Mouse (Mus musculus): ENCODE data around the gene Plod3. TPM values are rescaled to one million over a fixed set of nuclear protein-coding genes. Genes with fewer than 3 reads are reported as not detected.

Plod3 gene
- polyA plus RNA-seq, 1 experiment from 2014 or later, result 39.0 TPM

DNA sequence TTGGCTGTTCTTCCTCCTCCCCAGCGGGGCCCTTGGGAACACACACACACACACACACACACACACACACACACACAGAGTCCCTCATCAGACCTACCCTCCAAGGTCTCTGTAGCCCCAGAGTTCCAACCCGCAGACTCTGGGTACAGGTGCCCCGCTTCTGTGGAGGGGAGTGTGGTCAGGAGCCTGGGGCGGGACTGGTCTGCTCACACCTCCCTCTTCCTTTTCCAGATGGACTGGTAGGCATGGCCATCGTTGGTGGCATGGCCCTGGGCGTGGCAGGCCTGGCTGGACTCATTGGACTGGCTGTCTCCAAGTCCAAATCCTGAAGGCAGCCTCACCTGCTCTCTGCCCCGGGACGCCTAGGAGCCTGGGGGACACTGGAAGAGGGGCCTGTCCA is 21.1 kb upstream of the Plod3 start:
- Histone ChIP-seq H3K36me3 (peaks cover 37% of the 10 kb centered on the region), H3K9me3 (replicated peaks) (no peaks in the 10 kb centered on the region), H3K9ac (replicated peaks) (no peak overlapping the region), H3K27ac (replicated peaks) (no peak overlapping the region), H3K4me2 (no peak overlapping the region), H3K4me1 (peaks cover 29% of the 10 kb centered on the region), H3K27me3 (replicated peaks) (no peaks in the 10 kb centered on the region), H3K4me3 (replicated peaks) (no peak overlapping the region)
- 91% methylated on average over 8 of the region's 8 CpGs for WGBS
- ATAC-seq (ENCODE audit: low FRiP score), result no peak

GRCm38 (mm10) chr5:136966331-136966730 is 20.5 kb upstream of the Plod3 start, which contains the start of gene Cldn15:
Gene Cldn15, plus strand, starts transcription at chr5:136966616.
- 37% methylated on average over 6 of the region's 6 CpGs for WGBS
- H3K4me3 ChIP-seq (replicated peaks), result no peak within 1 kb of the TSS
- no peak within 1 kb of the TSS; the same call in 1 of the 2 replicates for H3K27ac ChIP-seq (replicated peaks)
- H3K9ac ChIP-seq (replicated peaks), result no peak within 1 kb of the TSS
- H3K4me2 ChIP-seq, result no peak within 1 kb of the TSS
- H3K36me3 ChIP-seq, result peaks cover 37% of the 10 kb centered on the region
- no peak for ATAC-seq (ENCODE audit: low FRiP score)
- peaks cover 23% of the 10 kb centered on the region for H3K4me1 ChIP-seq
- H3K9me3 ChIP-seq (replicated peaks), result no peaks in the 10 kb centered on the region
- H3K27me3 ChIP-seq (replicated peaks), result no peaks in the 10 kb centered on the region

GRCm38 (mm10) chr5:136966861-136967455 is 19.9 kb upstream of the Plod3 start:
- H3K4me1 ChIP-seq, result peaks cover 18% of the 10 kb centered on the region

GRCm38 (mm10) chr5:136967592-136967991 is 19.2 kb upstream of the Plod3 start:
- H3K27ac ChIP-seq (replicated peaks), result no peak overlapping the region
- peaks cover 37% of the 10 kb centered on the region for H3K36me3 ChIP-seq
- no peaks in the 10 kb centered on the region for H3K9me3 ChIP-seq (replicated peaks)
- 81% methylated on average over 10 of the region's 10 CpGs for WGBS
- ATAC-seq (ENCODE audit: low FRiP score), result no peak
- no peak overlapping the region for H3K4me2 ChIP-seq
- H3K9ac ChIP-seq (replicated peaks), result no peak overlapping the region
- peaks cover 17% of the 10 kb centered on the region for H3K4me1 ChIP-seq
- H3K4me3 ChIP-seq (replicated peaks), result no peak overlapping the region
- H3K27me3 ChIP-seq (replicated peaks), result no peaks in the 10 kb centered on the region

More at GRCm38 (mm10) chr5:136966861-136967455, 19.9 kb upstream of the Plod3 start:
- no peak for ATAC-seq (ENCODE audit: low FRiP score)
- H3K9ac ChIP-seq (replicated peaks), result no peak overlapping the region
- H3K27ac ChIP-seq (replicated peaks), result no peak overlapping the region
- H3K4me3 ChIP-seq (replicated peaks), result no peak overlapping the region
- WGBS, result 85% methylated on average over 4 of the region's 4 CpGs
- H3K36me3 ChIP-seq, result peaks cover 37% of the 10 kb centered on the region
- H3K9me3 ChIP-seq (replicated peaks), result no peaks in the 10 kb centered on the region
- H3K4me2 ChIP-seq, result no peak overlapping the region
- no peaks in the 10 kb centered on the region for H3K27me3 ChIP-seq (replicated peaks)

DNA sequence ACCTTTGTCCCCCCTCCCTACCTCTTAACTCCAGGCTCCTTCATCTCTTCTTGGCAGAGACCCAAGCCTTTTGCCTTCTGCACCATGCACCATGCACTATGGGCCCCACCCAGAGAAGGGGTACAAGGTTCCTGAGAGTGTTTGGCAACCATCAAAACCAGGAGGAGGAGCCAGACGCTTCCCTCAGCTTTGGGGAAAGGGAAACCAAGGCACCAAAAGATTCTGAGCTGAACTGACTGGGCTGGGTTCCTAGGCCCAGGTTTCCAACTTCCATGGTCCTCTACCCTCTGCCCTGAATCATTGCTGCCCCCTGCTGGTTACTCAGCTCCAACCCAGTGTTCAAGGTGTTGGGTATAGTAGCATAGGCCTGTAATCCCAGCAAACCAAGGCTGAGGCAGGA is 16.1 kb upstream of the Plod3 start:
- H3K27ac ChIP-seq (replicated peaks), result no peak overlapping the region
- H3K4me3 ChIP-seq (replicated peaks), result no peak overlapping the region
- no peaks in the 10 kb centered on the region for H3K9me3 ChIP-seq (replicated peaks)
- 0 out of 2 replicates have a peak, but pooled peaks cover 4% of the 10 kb centered on the region for H3K4me1 ChIP-seq
- peaks cover 9% of the 10 kb centered on the region for H3K36me3 ChIP-seq
- WGBS, result 75% methylated on average over 1 of the region's 1 CpGs
- no peak overlapping the region for H3K4me2 ChIP-seq
- ATAC-seq (ENCODE audit: low FRiP score), result no peak
- no peaks in the 10 kb centered on the region for H3K27me3 ChIP-seq (replicated peaks)
- H3K9ac ChIP-seq (replicated peaks), result no peak overlapping the region

DNA sequence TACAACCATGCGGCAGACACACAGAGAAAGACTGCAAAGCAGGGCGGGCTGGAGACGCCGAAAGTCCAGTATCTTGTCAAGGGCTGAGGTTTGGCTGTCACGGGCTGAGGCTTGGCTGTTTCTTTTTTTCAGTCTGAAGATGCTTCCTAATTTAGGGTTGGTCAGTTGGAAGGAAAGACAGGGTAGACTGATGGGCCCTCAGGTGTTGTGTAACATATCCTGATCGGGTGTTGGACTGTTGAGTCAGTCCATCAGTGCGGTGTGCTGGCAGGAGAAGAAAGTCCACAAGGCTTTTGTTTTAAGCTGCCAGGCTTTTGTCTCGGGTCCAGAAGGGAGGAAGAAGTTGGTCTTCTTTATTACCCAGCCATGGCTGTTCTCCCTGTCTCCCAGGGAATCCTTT is 13.1 kb upstream of the Plod3 start:
- ATAC-seq (ENCODE audit: low FRiP score), result no peak
- 79% methylated on average over 8 of the region's 8 CpGs for WGBS
- H3K9ac ChIP-seq (replicated peaks), result no peak overlapping the region

GRCm38 (mm10) chr5:136977769-136978168 is 9.1 kb upstream of the Plod3 start:
- Histone ChIP-seq H3K4me1 (0 out of 2 replicates have a peak, but pooled peaks cover 2% of the 10 kb centered on the region), H3K27me3 (replicated peaks) (no peaks in the 10 kb centered on the region), H3K36me3 (peaks cover 16% of the 10 kb centered on the region), H3K9ac (replicated peaks) (no peak overlapping the region), H3K27ac (replicated peaks) (no peak overlapping the region), H3K4me2 (no peak overlapping the region), H3K9me3 (replicated peaks) (no peaks in the 10 kb centered on the region), H3K4me3 (replicated peaks) (no peak overlapping the region)
- WGBS, result 83% methylated on average over 4 of the region's 4 CpGs
- ATAC-seq (ENCODE audit: low FRiP score), result no peak

More for the DNA sequence above, 13.1 kb upstream of the Plod3 start:
- no peaks in the 10 kb centered on the region for H3K4me1 ChIP-seq
- no peak overlapping the region for H3K4me3 ChIP-seq (replicated peaks)
- H3K4me2 ChIP-seq, result no peak overlapping the region
- H3K9me3 ChIP-seq (replicated peaks), result no peaks in the 10 kb centered on the region
- no peaks in the 10 kb centered on the region for H3K36me3 ChIP-seq
- H3K27me3 ChIP-seq (replicated peaks), result no peaks in the 10 kb centered on the region
- no peak overlapping the region for H3K27ac ChIP-seq (replicated peaks)

DNA sequence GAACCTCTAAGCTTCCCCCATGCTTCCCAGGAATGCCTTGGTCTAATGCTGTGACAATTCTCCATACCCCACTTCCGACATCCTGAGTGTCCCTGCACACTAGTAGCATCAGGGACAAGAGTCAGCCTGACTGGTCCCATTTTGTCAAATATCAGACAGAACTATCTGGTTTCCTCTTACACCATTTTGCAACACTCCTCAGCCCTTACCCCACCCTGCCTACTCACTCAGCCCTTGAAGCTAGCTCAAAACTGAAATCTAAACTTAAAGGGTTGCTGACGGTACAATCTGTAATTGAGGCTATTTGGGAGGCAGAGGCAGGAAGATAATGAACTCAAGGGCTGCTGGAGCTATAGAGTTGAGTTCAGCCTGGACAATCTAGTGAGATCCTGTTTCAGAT is 7.1 kb upstream of the Plod3 start:
- no peak for ATAC-seq (ENCODE audit: low FRiP score)
- no peak overlapping the region for H3K4me2 ChIP-seq
- H3K27ac ChIP-seq (replicated peaks), result no peak overlapping the region
- no peaks in the 10 kb centered on the region for H3K9me3 ChIP-seq (replicated peaks)
- H3K36me3 ChIP-seq, result peaks cover 21% of the 10 kb centered on the region
- WGBS, result 78% methylated on average over 2 of the region's 2 CpGs
- no peak overlapping the region for H3K9ac ChIP-seq (replicated peaks)
- H3K27me3 ChIP-seq (replicated peaks), result no peaks in the 10 kb centered on the region
- H3K4me1 ChIP-seq, result peaks cover 4% of the 10 kb centered on the region; the same call in 1 of the 2 replicates
- H3K4me3 ChIP-seq (replicated peaks), result no peak overlapping the region

DNA sequence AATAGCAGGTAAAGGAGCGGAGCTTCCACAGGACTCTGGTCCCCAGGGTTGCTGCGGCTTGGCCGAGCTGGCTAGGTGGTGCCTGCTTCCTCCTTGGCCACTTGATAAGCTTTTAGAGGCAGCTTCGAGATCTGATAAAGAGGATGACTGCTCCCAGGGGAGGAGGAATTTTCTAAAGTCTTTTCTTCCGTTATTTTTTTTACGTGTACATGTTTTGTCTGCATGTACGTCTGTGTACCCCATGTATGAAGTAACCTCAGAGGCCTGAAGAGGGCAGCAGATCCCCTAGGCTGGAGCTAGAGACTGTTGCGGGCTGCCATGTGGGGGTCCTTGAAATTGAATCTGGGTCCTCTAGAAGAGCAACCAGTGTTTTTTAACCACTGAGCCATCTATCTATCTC is 5.8 kb upstream of the Plod3 start:
- Histone ChIP-seq H3K27ac (replicated peaks) (no peak overlapping the region), H3K9me3 (replicated peaks) (no peaks in the 10 kb centered on the region), H3K4me1 (peaks cover 14% of the 10 kb centered on the region), H3K4me2 (no peak overlapping the region), H3K36me3 (peaks cover 21% of the 10 kb centered on the region), H3K27me3 (replicated peaks) (no peaks in the 10 kb centered on the region), H3K4me3 (replicated peaks) (no peak overlapping the region), H3K9ac (replicated peaks) (no peak overlapping the region)
- no peak for ATAC-seq (ENCODE audit: low FRiP score)
- 91% methylated on average over 8 of the region's 8 CpGs for WGBS

DNA sequence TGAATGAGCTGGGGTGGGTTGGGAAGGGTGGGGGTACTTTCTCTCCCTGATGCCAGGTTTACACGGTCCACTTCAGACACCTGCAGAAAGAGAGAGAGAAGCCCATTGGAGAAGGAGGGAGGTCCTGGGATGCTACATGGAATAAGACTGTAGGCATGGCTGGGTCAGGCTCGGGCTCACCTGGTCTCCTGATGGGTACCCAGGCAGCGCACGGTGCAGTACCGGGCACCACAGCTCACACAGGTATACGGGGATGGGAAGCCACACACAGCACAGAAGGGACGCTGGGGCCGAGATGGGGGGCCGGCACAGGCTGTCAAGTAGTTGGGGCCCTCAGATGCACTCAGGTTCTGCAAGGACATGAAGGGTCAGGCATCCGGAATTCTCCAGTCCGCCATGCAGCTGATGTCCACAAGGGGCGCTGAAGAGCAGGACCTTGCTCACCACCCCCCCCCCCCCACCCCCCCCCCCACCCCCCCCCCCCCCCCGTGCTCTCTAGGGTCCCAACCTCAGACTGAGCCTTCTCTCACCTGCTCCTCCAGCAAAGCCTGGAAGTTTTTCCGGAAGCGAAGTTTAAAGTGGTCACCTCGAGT is 4.4 kb upstream of the Plod3 start:
- H3K4me3 ChIP-seq (replicated peaks), result no peak overlapping the region
- H3K27me3 ChIP-seq (replicated peaks), result no peaks in the 10 kb centered on the region
- no peak overlapping the region for H3K4me2 ChIP-seq
- no peaks in the 10 kb centered on the region for H3K9me3 ChIP-seq (replicated peaks)
- peaks cover 19% of the 10 kb centered on the region for H3K4me1 ChIP-seq
- no peak overlapping the region for H3K9ac ChIP-seq (replicated peaks)
- H3K27ac ChIP-seq (replicated peaks), result no peak overlapping the region
- peaks cover 21% of the 10 kb centered on the region for H3K36me3 ChIP-seq
- ATAC-seq (ENCODE audit: low FRiP score), result no peak
- 50% methylated on average over 15 of the region's 16 CpGs for WGBS

GRCm38 (mm10) chr5:136984828-136985227 is 2.0 kb upstream of the Plod3 start:
- WGBS, result 65% methylated on average over 14 of the region's 14 CpGs
- Histone ChIP-seq H3K4me3 (replicated peaks) (no peak overlapping the region), H3K36me3 (peaks cover 31% of the 10 kb centered on the region), H3K9me3 (replicated peaks) (no peaks in the 10 kb centered on the region), H3K27ac (replicated peaks) (no peak overlapping the region), H3K4me2 (no peak overlapping the region), H3K27me3 (replicated peaks) (no peaks in the 10 kb centered on the region), H3K4me1 (peaks cover 33% of the 10 kb centered on the region), H3K9ac (replicated peaks) (no peak overlapping the region)
- no peak for ATAC-seq (ENCODE audit: low FRiP score)

DNA sequence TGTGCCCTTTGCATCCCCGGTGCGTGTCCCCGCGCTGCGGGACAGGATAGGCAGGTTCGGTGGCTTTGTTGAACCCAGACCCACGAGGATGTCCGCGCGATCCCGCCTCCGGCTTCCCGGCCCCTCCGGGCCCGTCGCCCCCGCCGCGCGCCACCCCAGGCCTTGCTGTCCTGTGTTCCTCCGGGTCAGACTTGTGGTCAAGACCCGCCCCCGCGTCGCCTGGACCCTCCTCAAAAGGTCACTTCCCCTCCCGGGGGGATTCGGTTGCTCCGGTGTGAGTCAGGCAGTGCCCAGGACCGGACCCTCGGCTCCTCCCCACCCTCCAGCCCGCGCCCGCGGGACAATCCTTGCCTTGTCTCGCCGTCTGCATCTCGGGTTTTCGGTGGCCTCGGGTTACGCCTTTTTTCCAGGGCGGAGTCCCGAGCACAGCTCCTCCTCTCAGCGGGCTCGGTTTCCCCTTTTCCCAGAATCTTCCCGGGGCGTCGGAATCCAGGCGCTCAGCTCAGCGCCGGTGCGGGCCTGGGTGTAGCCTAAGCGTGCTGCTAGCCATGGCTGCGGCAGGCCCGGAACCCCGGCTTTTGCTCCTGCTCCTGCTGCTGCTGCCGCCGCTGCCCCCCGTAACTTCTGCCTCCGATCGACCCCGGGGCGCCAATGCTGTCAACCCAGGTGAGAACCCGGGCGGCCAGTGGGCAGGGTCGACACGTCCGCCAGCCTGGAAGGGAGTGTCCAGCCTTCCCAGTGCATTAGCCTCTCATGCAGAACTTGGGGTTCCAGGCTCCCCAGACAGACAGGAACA is 517 bp downstream of the Plod3 start:
- Histone ChIP-seq H3K27ac (replicated peaks) (peak overlapping the region; percentile 95), H3K9ac (replicated peaks) (peak overlapping the region; percentile 90), H3K4me2 (peak overlapping the region; percentile 74), H3K36me3 (peaks cover 40% of the 10 kb centered on the region), H3K9me3 (replicated peaks) (no peaks in the 10 kb centered on the region), H3K4me1 (peaks cover 33% of the 10 kb centered on the region), H3K4me3 (replicated peaks) (peak overlapping the region; percentile 73), H3K27me3 (replicated peaks) (no peaks in the 10 kb centered on the region)
- ATAC-seq (ENCODE audit: low FRiP score), result peak; percentile 64
- WGBS, result under 1% methylated on average over 66 of the region's 67 CpGs

All from neural tube, embryonic 15.5 days (tissue).